Mouse (Mus musculus) lung, embryonic 16.5 days (tissue): Measurements from ENCODE around the gene Cpa5. TPM values are rescaled to one million over a fixed set of nuclear protein-coding genes. Genes with fewer than 3 reads are reported as not detected.
A peak's percentile ranks its signal among the peaks of the same experiment; 100 is the strongest.

Experiments used
- ATAC-seq: fragments of 200-750 bp; cut with Nextera tagmentation; 2 replicates; pipeline ENCODE4 v1.8.0; 2017; ENCODE audit warnings: low read depth, mild to moderate bottlenecking, moderate library complexity
- H3K27ac ChIP-seq: fragments of 300-500 bp; sonication (generic); 2 replicates; pipeline ENCODE4 v1.5.1; 2014; ENCODE audit warnings: mild to moderate bottlenecking, control low read depth, low read length
- H3K27me3 ChIP-seq: fragments of 300-500 bp; sonication (generic); 2 replicates; pipeline ENCODE4 v1.6.1; 2014; ENCODE audit warnings: low read depth, low read length, mixed read lengths; ENCODE audit not compliant: control insufficient read depth, insufficient read depth
- H3K36me3 ChIP-seq: fragments of 300-500 bp; sonication (generic); 2 replicates; pipeline ENCODE4 v1.6.1; 2014; ENCODE audit warnings: low read length; ENCODE audit not compliant: control insufficient read depth, insufficient read depth
- H3K4me1 ChIP-seq: fragments of 300-500 bp; sonication (generic); replicated peaks from 2 replicates; pipeline ENCODE4 v1.6.1; 2014; ENCODE audit warnings: low read length, mixed read lengths; ENCODE audit not compliant: control insufficient read depth, insufficient read depth
- H3K4me2 ChIP-seq: fragments of 300-500 bp; sonication (generic); 2 replicates; pipeline ENCODE4 v1.6.1; 2014; ENCODE audit warnings: low read depth, low read length, control low read depth
- H3K4me3 ChIP-seq: fragments of 300-500 bp; sonication (generic); 2 replicates; pipeline ENCODE4 v1.5.1; 2014; ENCODE audit warnings: mild to moderate bottlenecking, low read length, control low read depth
- H3K9ac ChIP-seq: fragments of 300-500 bp; sonication (generic); 2 replicates; pipeline ENCODE4 v1.6.1; 2014; ENCODE audit warnings: low read length, control low read depth
- H3K9me3 ChIP-seq: fragments of 300-500 bp; sonication (generic); 2 replicates; pipeline ENCODE4 v1.6.1; 2016; ENCODE audit warnings: low read length; ENCODE audit not compliant: control insufficient read depth
- WGBS: fragments of 180-500 bp; shearing (Covaris S2); extraction: QIAGEN DNeasy Blood & Tissue Kit; methylation state at CpG from one replicate; pipeline ENCODE4 v1.1.7; 2014; 5-methylcytosine and 5-hydroxymethylcytosine counted together
- polyA plus RNA-seq: library from polyadenylated mRNA; unstranded; fragments of >200 nt; fragmentation: Nextera tagmentation; extraction: Ambion mirVana; gene quantifications from 2 replicates; pipeline ENCODE4 v1.2.1, GENCODE M21; 2015

The Cpa5 gene
- polyA plus RNA-seq, 1 experiment from 2014 or later: not detected

DNA sequence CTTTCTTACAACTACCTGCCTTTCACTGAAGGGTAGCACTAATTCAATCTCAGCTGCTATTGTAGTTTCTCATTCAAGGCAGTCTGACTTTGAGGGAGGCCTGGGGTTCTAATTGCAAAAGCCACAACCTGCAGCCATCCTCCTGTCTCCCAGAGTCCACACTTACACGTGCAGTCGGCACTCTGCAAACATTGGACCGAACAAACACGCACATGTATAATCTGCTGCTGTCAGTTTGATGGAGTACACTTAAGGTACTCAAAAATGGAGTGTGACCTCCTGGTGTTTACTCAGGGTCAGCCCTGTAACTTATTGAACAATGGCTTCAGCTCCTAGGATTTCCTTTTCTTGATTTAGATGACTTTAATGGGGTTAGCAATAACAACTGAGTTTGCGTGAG lies 68.8 kb downstream of the Cpa5 start:
- WGBS: 27% methylated on average over 5 of the region's 5 CpGs
- peak overlapping the region; percentile 67; the same call in 1 of the 2 replicates for H3K27ac ChIP-seq
- peaks cover 39% of the 10 kb centered on the region for H3K4me1 ChIP-seq
- no peaks in the 10 kb centered on the region for H3K9me3 ChIP-seq
- ATAC-seq: peak; percentile 56
- no peaks in the 10 kb centered on the region for H3K27me3 ChIP-seq
- no peak overlapping the region for H3K4me2 ChIP-seq
- no peak overlapping the region for H3K4me3 ChIP-seq
- peak overlapping the region; percentile 34 for H3K9ac ChIP-seq
- H3K36me3 ChIP-seq: no peaks in the 10 kb centered on the region

- Histone ChIP-seq H3K36me3 (no peaks in the 10 kb centered on the region), H3K4me2 (no peak overlapping the region), H3K27ac (no peak overlapping the region), H3K4me1 (peaks cover 30% of the 10 kb centered on the region), H3K9me3 (no peaks in the 10 kb centered on the region), H3K4me3 (no peak overlapping the region), H3K9ac (no peak overlapping the region), H3K27me3 (no peaks in the 10 kb centered on the region)
- 53% methylated on average over 7 of the region's 7 CpGs for WGBS
- ATAC-seq: no peak
Observed at GRCm38 (mm10) chr6:30680442-30680841, 69.6 kb downstream of the Cpa5 start.

Other genes starting within 250 kb of the Cpa5 start
- gene Zc3hc1, start 220.0 kb upstream of the Cpa5 start, polyA plus RNA-seq: 53.5 and 56.3 TPM in 2 replicates
- 19.3 and 22.6 TPM in 2 replicates for gene Klhdc10, start 209.1 kb upstream of the Cpa5 start, polyA plus RNA-seq
- gene Tmem209, start 101.2 kb upstream of the Cpa5 start, polyA plus RNA-seq: 33.9 and 38.5 TPM in 2 replicates
- 0.19 TPM in 1 of 2 replicates, not detected in the other for gene Ssmem1, start 101.2 kb upstream of the Cpa5 start, polyA plus RNA-seq
- gene Cpa2, start 69.4 kb upstream of the Cpa5 start, polyA plus RNA-seq: 5.2 and 6.0 TPM in 2 replicates
- 0.08 TPM in 2 replicates for gene Cpa4, start 42.6 kb upstream of the Cpa5 start, polyA plus RNA-seq
- 5.4 and 5.7 TPM in 2 replicates for gene Cpa1, start 28.2 kb downstream of the Cpa5 start, polyA plus RNA-seq
- 15.6 and 16.0 TPM in 2 replicates for gene Cep41, start 82.7 kb downstream of the Cpa5 start, polyA plus RNA-seq
- gene Mest, start 112.5 kb downstream of the Cpa5 start, polyA plus RNA-seq: 1,483 and 1,593 TPM in 2 replicates